Mouse (Mus musculus): ENCODE measurements around the gene Igbp1.

Igbp1 gene

DNA sequence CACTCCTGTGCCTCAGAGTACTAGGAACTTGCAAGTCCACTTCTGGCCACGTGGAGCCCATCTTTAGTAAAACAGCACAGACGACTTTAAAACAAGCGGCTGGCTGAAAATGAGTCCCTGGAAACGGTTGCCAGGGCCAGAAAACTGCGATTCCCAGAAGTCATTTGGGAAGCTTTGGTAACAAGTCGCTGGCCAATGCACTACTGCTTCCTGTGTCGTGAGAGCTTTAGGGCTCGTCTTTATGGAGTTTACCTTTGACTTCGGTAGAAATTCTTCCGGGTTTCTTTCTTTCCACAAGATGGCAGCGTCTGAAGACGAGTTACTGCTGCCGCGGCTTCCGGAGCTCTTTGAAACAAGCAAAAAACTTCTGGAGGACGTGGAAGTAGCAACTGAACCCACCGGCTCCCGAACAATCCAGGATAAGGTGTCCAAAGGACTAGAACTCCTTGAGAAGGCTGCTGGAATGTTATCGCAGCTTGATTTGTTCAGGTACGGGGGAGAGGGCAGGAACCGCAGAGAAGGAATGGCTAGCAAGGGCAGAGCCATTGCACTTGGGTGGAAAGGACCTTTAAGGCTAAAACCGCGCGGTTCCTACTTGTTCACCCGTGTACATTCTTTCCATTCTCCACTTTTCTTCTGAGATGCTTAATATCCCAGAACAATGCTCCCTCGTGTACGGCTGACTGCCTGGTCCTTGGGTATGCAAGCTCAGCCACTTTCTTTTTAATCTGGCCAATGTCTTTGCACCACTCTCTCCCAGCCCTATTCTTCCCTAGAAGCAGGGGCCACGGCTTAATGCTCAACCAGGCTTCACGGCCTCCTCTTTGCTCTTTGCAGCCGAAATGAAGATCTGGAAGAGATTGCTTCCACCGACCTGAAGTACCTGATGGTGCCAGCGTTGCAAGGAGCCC lies at the start of gene Igbp1:
Gene Igbp1, plus strand, starts transcription at position 224 of the 911 bp plus-strand sequence.
- peak; percentile 57 to 70 for DNase-seq (ENCODE audit: low read depth in 2 of 2, low spot score in 2 of 2)

- no peak for DNase-seq (ENCODE audit: low read depth in 2 of 2, low spot score in 2 of 2)
Observed at GRCm38 (mm10) chrX:100468047-100468446, 26.0 kb upstream of the Igbp1 start.

GRCm38 (mm10) chrX:100470126-100470525 lies 24.0 kb upstream of the Igbp1 start:
- DNase-seq (ENCODE audit: low read depth in 2 of 2, low spot score in 2 of 2), result no peak

- no peak for DNase-seq (ENCODE audit: low read depth in 2 of 2, low spot score in 2 of 2)
Observed at GRCm38 (mm10) chrX:100471491-100471890, 22.6 kb upstream of the Igbp1 start.

- DNase-seq (ENCODE audit: low read depth in 2 of 2, low spot score in 2 of 2), result no peak
Observed at GRCm38 (mm10) chrX:100475569-100476223, 18.4 kb upstream of the Igbp1 start.

- peak; percentile 14 to 38 for DNase-seq (ENCODE audit: low read depth in 2 of 2, low spot score in 2 of 2)
Observed at GRCm38 (mm10) chrX:100480317-100480716, 13.8 kb upstream of the Igbp1 start.

DNA sequence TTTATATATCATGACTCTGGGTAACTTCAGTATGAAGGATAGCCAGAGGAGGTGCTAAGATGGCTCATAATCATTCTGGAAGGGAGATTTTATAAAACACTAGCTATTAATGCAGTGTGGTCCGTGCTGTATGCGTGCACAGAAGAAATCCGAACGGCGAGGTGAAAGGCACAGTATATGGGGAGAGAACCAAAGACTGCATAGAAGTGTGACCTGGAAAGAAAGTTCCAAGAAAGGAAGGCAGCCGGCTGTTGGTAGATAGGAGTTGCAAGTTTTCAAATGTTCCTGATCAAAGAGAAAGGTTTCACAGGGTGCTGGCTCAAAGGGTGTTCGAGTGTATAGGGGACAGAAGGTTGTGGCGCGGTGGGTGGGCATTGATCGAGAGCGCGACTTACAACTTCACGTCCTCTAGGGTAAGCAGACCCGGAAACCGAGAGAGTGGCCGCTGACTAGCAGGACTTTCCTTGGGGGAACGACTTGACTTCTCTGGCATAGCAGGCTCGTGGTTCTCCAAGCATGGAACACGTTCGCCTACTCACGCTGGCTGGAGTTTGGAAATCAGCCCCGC lies 507 bp upstream of the Igbp1 start:
- no peak for DNase-seq (ENCODE audit: low read depth in 2 of 2, low spot score in 2 of 2)

DNA sequence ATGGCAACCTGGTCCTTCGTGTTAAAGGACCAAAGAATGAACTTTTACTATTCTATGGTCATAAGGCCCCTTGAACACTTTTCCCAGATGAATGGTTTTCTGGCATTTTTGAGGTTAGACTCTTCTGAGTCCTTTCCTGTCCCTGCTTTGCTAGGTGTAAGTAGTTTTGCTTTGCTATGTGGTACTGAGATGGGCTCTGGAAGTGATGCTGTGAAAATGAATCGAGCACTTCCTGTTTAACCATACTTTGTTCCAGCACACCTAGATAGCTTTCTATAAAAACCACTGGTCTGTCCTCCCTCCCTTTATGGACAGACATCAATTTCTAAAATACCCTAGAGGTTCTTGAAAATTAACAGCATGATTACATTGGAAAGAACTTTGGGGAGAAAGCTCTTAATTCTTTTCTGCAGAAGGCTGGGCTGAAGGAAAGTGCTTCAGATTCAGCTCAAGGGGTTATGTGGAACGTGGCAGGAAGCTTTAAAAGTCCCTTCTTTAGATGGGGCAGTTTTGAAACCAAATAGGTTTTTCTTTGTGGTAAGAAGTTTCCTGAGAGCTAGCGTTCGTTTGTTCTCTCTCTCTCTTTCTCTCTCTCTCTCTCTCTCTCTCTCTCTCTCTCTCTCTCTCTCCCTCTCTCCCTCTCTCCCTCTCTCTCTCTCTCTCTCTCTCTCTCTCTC lies 10.2 kb downstream of the Igbp1 start:
- DNase-seq (ENCODE audit: low read depth in 2 of 2, low spot score in 2 of 2), result no peak

DNA sequence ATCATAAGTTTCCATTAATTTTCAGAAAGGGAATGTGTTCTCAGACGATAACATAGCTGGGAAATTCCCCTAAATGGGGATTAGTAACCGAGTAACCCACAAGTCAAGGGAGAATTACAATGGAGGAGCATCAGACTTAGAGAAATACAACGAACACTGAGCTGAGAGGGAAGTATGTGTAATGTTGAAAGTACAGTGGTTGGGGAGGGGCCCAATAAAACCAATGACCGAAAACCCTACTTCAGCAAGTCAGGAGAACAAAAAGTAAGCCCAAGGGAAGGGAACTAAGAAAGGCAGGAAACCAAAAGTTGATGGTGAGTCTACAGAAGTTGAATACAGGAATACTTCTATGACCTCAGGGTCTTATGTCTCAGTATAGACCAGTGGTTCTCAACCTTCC lies 14.1 kb downstream of the Igbp1 start:
- no peak for DNase-seq (ENCODE audit: low read depth in 2 of 2, low spot score in 2 of 2)

DNA sequence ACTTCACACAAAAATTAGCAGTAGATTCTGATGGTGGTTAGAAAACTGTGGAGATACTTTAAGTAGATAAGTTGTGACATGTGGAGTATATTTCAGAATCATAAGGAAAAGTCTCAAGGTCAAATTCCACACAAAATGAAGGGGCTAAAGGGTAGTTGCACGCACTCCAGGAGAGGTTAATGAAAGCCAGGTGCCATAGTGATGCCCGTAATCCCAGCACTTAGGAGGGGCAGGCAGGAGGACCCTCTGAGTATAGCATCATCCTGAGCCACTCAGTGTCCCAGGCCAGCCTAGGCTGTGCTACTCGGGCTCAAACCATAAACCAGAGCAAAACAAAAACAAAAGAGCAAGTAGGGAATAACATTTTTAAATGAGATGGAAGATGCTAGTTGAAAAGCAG lies 15.8 kb downstream of the Igbp1 start:
- no peak for DNase-seq (ENCODE audit: low read depth in 2 of 2, low spot score in 2 of 2)

DNA sequence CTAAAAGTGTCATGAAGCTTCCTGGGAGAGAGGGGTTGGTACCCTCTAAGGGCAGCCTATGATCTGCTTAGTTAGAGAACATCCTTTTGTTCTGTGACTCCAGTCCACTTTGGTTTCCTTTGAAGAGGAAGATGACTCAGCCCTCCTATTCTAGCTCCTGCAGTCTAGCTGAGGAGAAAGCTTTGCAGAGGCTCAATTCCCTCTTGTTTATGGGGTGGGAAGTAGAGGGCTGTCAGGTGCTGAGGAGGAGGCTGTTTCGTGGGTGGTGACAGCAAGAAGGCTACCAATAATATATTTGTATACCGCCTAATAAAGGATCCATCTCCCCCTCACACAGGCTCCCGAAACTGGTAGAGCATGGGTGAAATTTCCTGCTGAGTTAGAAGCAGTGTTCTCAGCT lies 22.6 kb downstream of the Igbp1 start:
- no peak for DNase-seq (ENCODE audit: low read depth in 2 of 2, low spot score in 2 of 2)

DNA sequence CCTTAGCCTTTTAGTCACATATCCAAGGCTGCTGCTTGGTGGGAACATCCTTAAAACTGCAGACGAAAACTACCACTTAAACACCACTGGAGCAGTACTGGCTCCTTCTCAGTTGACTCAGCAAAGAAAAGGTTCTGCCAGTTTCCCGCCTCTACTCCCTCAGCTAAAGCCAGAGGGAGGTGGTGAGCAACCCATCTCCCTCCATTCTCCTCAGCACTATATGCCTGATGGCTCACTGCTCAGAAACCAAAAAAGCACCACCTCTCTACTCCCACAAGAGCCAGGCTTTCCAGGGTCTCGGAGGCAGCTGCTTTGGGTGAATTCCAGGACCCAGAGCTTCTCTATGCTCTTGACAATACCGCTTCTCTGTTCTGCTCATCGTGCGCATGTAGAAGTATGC lies 23.5 kb downstream of the Igbp1 start:
- no peak for DNase-seq (ENCODE audit: low read depth in 2 of 2, low spot score in 2 of 2)

DNA sequence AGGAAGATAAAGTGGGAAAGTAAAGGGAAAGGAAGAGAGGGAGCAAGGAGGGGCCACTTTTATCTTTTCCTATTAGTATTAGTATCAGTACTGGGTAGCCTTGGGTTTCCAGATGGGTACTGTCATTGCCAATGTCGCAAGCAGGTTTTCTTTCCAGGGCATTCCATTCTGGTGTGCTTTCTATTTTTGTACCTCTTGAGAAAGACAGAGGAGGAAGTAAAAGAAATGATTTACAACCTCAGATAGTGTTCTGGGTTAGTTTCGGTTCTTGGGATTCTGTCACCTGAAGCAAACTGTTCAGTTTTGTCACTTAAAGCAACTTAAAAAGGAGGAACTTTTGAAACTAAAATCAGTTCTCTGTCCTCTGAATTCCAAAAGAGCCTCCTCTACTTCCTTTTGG lies 24.4 kb downstream of the Igbp1 start:
- no peak for DNase-seq (ENCODE audit: low read depth in 2 of 2, low spot score in 2 of 2)

DNA sequence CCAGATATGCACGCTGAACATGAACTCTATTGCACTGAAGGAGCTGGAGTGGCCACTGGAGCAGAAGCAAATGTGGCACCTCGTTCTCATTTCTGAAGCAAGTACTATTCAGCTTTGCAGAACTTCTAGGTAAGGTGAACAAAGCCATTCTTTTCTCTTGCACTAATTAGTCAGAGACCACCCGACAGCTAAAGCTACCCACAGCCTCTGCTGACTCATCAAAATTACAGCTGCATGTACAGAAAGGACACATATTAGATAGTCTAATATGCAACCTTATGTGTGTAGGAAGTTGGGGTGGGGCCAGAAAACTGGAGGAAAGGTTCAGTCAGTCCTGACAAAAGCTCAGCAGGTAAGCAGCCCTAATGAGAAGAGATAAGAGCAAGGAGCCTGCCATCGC lies 30.4 kb downstream of the Igbp1 start, which contains the start of gene Dgat2l6:
Gene Dgat2l6, plus strand, starts transcription at position 368 of the 400 bp plus-strand sequence.
- no peak for DNase-seq (ENCODE audit: low read depth in 2 of 2, low spot score in 2 of 2)

DNA sequence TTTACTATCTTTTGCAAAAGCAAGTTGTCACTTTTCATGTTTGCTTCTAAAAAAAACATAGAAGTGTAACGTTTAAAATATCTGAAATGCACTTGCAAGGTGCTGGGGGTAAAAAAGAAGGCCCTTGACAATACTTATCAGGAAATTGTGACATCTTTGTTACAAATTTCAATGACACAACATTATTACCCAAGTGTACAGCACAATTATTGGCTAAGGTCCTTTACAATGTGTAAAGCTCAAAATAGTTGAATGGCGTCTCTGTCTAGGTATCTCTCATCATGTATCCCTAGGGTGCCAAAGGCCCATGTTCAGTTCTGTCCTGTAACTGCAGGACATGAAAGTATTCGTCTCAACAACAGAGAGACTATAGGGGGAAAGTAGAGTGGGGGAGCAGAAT lies 61.9 kb downstream of the Igbp1 start:
- DNase-seq (ENCODE audit: low read depth in 2 of 2, low spot score in 2 of 2), result no peak

DNA sequence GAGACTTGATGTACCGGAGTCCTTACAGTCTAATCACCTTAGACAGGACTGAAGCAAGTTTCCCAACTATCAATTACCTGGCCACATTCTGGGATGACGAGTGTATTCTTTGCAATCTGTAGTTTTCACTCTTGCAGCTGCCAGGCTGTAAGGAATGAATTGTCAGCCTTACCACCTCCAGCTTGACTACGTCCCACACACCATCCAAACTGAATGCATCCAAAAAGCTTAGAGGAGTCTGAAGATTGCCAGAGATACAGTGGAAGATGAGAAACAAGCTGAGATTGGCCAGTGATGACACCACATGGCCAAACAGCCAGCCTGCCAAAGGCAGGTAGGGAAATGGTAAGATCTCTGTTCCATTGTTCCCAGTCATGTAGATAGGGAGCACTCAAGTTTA lies 71.6 kb downstream of the Igbp1 start:
- DNase-seq (ENCODE audit: low read depth in 2 of 2, low spot score in 2 of 2), result no peak

Measured in CD8-positive naive resting alpha-beta T cell, adult 2 months (primary cell).